Mouse (Mus musculus) midbrain, embryonic 12.5 days (tissue): ENCODE measurements around the gene Eif4e1b. TPM values are rescaled to one million over a fixed set of nuclear protein-coding genes. Genes with fewer than 3 reads are reported as not detected.

ENCODE experiments used
- polyA plus RNA-seq: library from polyadenylated mRNA; unstranded; fragments of >200 nt; fragmentation: Nextera tagmentation; extraction: Ambion mirVana; gene quantifications from 2 replicates; pipeline ENCODE4 v1.2.1, GENCODE M21; 2016

Gene Eif4e1b
- polyA plus RNA-seq, 1 experiment from 2014 or later = not detected

Other genes with a start within 250 kb of the Eif4e1b start
- gene 4833439L19Rik, start 218.6 kb upstream of the Eif4e1b start, polyA plus RNA-seq = 257 and 260 TPM in 2 replicates
- gene Arl10, start 209.0 kb upstream of the Eif4e1b start, polyA plus RNA-seq = 47.9 and 54.9 TPM in 2 replicates
- 55.4 and 64.8 TPM in 2 replicates for gene Nop16, start 193.9 kb upstream of the Eif4e1b start, polyA plus RNA-seq
- gene Higd2a, start 193.8 kb upstream of the Eif4e1b start, polyA plus RNA-seq = 162 and 170 TPM in 2 replicates
- gene Cltb, start 172.7 kb upstream of the Eif4e1b start, polyA plus RNA-seq = 38.8 and 43.5 TPM in 2 replicates
- gene Faf2, start 162.2 kb upstream of the Eif4e1b start, polyA plus RNA-seq = 79.2 and 79.5 TPM in 2 replicates
- gene Rnf44, start 90.1 kb upstream of the Eif4e1b start, polyA plus RNA-seq = 109 and 110 TPM in 2 replicates
- gene Cdhr2, start 82.5 kb upstream of the Eif4e1b start, polyA plus RNA-seq = 0.04 and 0.10 TPM in 2 replicates
- gene Gprin1, start 34.1 kb upstream of the Eif4e1b start, polyA plus RNA-seq = 12.6 and 16.7 TPM in 2 replicates
- gene Sncb, start 17.4 kb upstream of the Eif4e1b start, polyA plus RNA-seq = 1.4 and 2.2 TPM in 2 replicates
- 25.7 and 28.2 TPM in 2 replicates for gene Tspan17, start 5.4 kb downstream of the Eif4e1b start, polyA plus RNA-seq
- 2.6 and 4.4 TPM in 2 replicates for gene Unc5a, start 165.4 kb downstream of the Eif4e1b start, polyA plus RNA-seq
- gene Hk3, start 237.4 kb downstream of the Eif4e1b start, polyA plus RNA-seq = 0.75 and 1.3 TPM in 2 replicates